Mouse (Mus musculus) urinary bladder, postnatal 25 days (tissue): ENCODE data around the gene Rin3.
A peak's percentile ranks its signal among the peaks of the same experiment; 100 is the strongest.
"Not testable (repeated sequence)": the region's sequence is repeated elsewhere in the genome, so short reads cannot be mapped to it uniquely, and the experiment has no call there.

Experiments used
- DNase-seq: peaks from one replicate; pipeline ENCODE4 v3.0.0; 2022; ENCODE audit warnings: low spot score

The Rin3 gene

DNA sequence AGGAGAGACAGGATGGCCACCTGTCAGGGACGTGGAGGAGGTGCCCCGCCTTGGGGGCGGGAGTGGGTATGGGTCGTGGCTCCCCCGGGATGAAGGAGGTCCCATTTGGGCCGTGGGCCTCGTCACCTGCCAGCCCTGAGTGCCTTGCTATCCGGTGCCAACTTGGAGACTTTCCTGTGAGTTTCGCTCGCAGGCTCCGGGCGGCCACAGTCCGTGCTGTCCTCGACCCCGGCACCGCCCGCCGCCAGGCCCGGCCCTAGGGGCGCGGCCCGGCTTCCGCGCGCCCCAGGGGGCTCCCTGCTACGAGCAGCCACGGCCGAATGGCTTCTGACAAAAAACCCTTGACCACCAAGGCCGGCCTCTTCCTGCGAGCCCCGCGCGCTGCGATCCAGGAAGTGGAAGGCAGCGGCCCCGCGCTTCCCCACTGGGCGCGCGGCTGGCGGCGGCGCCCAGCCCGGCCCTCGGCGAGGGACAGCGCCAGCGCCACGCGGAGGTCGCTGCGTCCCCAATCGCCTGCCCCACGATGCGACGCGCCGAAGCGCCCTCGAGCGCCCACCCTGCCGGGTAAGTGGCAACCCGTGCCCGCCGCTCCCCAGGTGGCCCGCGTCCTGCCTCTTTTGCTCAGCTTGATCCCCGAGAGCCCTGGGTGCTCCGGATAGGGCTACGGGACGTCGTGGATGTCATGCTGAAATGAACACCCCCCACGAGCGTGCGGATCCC lies at the start of gene Rin3:
Rin3 (plus strand) TSS at position 286 of the 720 bp plus-strand sequence.
- peak; percentile 35 for DNase-seq

DNA sequence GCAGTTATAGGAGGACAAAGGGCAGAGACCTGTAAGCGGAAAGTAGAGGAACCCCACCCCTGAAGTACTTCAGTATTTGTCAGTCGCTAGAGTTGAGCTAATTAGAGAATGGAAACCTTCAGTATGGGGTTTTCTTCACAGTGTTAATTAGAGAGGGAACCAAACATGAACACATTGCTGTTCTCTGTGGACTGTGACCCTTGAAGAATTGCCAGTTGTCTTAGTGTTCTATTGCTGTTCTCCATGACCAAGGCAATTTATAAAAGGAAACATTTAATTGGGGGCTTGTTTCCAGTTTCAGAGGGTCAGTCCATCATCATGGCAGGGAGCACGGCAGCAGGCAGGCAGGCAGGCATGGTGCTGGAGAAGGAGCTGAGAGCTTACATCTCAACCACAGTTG lies 47.3 kb upstream of the Rin3 start:
- no peak for DNase-seq

DNA sequence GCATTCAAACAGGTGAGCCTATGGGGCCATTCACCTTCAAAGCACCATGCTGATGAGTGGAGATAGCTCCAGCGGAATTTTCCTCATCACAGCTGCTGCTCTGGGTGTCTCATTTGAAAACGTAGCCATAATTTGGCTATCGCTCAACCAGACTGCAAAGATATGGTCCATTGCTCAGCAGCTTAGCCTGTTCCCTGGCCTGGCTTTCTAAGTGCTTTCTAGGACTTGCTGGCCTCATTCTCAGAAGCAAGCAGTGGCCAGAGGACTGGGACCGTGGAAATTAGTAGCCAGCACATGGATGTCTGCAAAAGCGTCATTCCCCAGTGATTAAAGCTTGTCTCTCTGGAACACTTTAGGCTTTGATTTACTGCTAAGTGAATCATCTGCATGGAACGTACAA lies 46.5 kb upstream of the Rin3 start:
- no peak for DNase-seq

DNA sequence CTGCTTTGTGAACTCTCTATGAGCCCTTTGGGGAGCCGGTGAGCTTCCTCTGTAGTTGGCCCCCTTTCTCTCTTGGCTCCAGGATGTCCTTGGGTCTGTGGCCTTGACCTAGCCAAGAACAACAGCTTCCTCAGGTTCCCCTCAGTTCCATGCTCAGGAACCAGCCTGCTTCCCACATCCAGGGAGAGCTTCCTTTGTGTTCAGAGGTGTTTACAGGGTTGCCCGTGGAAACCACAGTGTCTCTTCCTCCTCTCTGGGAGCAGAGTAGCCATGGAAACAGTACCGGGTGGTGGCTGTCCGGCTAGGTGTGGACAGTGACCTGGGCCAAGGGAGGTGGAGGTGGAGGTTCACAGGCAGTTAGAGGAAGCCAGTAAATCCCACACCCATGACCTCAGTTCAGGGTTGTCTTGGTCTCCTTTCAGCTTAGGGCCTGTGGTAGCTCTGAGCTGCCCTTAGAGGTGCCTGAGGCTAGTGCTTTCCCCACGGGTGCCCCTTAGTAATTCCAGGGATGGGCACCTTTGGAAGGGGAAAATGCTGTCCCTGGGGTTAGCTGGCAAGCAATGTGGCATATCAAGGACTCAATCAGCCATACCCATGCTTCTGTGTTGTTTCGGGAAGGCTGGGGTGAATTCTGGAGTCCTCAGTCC lies 40.6 kb upstream of the Rin3 start:
- DNase-seq = no peak

DNA sequence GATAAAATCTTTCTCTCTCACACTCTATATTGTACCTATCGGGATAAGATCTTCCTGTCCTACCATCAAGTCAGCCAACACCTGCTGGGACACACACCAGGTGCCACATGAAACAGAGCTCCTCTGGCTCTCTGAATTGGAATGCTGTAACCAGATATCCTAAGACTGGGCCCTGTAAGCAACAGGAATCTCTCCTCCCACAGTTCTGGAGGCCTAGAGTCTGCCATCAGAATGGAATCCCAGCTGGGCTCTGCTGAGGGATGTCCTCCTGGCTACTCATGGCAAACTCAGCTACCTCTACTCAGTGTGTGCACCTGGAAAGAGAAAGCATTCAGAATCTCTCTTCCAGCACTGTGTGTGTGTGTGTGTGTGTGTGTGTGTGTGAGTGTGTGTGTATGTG lies 38.9 kb upstream of the Rin3 start:
- DNase-seq = no peak

DNA sequence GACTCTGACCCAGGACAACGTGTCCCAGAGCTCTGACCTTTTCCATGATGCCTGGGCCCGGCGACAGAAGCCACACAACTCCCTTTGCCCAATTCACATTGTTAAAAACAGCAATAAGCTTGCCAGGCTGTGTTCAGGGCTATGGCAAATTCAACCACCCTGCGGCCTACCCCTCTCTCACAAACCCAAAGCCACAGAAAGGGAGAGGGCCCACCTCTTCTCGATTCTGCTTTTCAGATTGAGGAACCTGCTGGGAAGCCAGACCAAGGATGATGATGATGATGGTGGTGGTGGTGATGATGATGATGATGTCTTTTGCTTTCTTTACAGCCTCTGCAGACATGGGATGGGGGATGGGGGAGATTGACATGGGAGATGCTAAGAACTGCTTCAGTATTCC lies 36.6 kb upstream of the Rin3 start:
- no peak for DNase-seq

DNA sequence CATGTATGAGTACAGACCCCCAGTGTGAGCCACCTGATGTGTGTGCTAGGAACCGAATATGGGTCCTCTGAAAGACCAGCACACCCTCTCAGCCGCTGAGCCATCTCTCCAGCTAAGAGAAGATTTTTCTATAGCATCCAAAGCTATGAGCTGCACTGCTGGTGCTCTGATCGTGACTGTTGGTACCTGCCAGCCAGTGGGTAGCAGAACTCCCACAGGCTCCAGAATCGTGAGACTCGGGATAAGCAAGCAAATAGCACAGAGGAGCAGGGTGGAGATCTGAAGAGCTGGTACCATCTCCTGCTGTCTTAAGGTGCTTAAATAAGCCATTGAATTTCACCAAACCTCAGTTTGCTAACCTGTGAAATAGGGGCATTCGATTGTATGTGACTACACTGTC lies 34.7 kb upstream of the Rin3 start:
- DNase-seq = no peak

DNA sequence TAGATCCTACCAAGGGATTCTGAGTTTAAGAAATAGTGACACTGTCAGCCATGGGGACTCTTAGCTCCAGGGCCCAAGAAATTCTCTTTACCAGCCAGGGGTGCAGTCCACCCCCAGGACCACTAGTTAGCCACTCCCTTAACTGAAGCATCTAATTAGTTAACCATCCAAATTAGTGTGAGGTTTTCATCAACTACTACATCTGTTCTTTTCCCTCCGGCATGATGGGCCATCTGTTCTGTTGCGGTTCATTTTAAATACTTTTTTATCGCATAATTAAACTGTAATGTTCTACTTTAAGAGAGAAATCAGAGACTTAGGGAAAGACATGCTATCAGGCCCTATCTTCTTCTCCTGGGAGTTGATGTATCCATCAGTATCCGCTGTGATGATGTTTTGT lies 32.5 kb upstream of the Rin3 start:
- no peak for DNase-seq

DNA sequence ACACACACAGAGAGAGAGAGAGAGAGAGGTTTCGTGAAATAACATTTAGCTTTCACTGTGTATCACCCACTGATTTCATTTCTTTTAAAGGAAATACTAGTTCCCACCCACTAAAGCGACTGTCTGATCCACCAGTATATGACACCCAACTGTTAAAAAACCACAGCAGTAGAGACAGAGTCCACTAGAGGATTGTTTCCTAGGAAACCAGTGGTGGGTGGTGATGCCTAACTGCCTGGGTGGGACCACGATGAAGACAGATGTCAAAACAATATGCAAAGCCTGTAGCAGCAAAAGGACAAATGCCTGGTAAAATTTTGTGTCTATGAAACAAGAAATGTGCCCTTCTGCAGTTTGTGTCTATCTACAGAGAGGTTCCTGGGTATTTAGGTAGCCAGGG lies 31.8 kb upstream of the Rin3 start:
- DNase-seq = no peak

DNA sequence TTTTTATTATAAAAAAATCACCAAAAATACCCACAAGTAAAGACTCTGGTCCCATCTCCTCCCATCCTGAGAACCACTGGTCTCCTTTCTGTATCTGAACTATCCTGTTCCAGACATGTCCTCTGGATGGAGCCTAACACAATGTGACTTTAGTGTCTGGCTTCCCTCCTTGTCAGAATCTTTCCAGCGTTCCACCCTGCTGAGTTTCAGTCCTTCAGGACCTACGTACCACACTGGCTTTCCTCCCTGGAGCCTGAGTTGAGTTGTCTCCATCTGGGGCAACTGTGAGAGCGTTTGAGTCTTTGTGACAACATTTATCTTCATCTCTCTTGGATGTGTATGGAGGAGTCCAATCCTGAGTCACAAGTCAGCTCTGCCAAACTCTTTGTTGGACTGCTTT lies 30.9 kb upstream of the Rin3 start:
- DNase-seq = no peak

DNA sequence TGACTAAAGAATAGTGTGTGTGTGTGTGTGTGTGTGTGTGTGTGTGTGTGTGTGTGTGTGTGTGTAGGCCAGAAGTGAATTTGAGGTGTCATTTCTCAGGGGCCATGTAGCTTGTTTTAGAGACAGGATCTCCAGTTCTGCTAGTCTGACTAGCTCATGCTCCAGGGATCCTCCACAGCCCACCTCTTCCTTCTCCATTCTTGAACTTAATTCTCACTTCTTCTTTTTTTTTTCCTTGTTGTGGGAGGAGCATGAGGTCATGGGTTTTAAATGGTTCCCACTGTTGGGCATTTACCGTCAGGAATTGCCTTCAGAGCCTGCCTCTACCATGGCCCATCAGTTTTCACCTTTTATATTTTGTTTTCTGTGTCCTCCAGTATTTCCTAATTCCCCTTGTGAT lies 30.3 kb upstream of the Rin3 start:
- DNase-seq = no peak

DNA sequence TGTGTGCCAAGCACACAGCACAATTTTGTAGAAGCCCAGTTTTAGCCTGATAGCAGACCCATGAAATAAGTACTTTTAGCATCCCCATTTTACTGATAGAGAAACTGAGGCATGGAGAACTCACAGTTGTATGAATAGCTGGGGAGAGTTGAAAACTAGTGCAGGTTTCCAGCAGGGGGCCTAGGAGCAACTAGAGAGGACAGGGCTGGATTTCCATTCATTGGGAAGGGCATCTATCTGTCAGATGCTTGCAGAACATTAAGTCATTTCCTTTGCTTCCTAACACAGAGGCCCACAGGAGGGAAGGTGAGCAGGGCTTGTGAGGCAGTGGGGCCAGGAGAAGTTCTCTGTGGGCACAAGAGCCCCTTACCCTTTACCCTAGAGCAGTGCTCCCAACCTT lies 27.8 kb upstream of the Rin3 start:
- DNase-seq = no peak

DNA sequence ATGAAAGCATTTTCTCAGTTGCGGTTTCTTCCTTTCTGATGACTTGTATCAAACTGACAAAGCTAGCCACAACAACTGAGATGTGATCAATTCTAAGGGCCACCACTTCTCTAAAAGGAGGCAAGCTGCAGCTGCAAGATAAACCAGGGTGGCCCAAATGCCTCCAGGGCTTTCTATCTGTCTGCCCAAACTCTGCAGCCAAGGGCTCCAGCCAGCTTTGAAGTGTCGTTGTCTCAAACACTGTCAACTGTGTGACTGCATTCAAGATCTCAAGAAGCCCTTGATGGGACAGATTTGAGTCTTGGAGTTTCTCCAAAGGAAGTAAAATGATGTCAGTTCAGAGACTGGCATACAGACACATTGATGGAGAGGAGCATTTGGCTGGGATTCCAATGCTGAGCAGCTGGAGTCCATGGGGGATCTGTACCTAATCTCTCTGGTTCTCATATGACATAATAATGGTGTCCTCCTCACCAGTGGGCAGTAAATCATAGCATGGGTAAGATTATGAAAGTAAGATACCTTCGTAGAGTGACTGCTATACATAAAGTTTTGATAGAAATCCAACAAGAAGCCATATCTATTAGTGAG lies 24.2 kb upstream of the Rin3 start:
- no peak for DNase-seq

DNA sequence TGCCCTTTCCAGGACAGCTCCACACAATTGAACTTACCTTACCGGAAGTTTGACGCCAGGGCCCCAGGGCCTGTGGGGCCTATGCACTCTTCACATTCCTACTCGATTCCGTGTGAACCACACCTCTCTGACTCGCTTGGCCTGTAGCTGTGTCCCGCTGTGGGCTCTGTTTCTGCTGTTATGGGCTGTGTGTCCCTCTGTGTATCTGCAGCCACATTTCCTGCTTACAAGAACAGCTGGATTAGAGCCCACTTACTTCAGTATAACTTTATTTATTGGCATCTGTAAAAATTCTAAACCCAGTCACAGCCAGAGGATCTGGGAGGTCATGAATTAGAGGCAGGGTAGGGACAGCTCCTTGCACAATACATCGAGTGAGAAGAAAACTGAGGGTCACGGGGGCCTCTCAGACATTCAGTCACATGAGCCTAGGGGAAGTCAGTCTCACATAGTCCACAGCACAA lies 20.9 kb upstream of the Rin3 start:
- no peak for DNase-seq

DNA sequence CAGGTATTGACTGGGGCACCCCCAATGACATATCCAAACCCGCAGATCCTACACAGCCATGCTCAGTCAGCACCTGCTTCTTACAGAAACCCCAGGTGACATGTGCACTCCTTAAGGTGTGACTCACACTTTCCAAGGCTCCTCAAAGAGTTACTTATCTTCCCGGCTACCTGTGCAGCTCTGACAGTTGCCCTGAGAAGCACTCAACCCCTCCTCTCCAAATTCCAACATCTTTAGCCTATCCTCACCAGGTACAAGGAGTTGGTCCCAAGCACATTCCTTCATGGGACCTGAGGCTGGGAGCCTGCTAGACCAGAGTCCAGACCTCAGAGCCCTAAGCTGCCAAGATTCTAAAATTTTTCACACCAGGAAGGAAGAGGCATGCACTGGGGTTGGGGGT lies 20.0 kb upstream of the Rin3 start:
- DNase-seq = no peak

DNA sequence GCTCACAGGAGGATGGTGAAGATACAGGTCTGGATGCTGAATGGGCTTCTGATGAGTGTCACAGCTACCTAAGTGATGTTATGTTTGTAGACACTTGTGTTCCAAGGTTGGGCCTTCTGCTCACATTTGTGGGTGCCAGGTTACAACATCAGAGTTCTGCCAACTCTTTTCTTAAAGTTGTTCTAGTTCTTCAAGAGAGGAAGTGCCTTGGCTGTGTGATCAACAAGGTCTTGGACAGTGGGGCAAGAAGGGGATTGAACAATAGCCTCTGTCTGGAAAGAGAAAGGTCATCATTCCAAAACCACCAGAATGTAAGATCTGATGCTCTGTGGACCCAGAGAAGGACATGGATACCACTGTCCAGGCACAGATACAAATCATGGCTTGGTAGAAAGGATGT lies 19.6 kb upstream of the Rin3 start:
- no peak for DNase-seq

DNA sequence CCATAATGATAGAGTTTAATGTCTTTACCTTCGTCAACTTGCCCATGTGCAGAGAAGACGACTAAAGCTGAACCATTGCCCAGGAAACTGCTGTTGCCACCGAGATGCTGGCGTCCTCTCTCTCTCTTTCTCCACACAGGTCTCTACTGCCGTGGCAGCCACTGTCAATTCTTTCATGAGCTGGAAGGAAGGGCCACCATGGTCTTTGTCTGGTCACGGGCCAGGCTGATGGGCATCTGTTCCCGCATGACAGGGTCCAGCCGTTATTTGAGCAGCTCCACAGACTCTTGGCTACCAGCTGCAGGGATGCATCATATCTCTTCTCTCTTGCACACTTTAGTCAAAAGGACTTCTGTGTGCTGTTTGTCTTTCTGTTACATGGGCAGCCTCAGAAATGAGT lies 16.4 kb upstream of the Rin3 start:
- DNase-seq = no peak

DNA sequence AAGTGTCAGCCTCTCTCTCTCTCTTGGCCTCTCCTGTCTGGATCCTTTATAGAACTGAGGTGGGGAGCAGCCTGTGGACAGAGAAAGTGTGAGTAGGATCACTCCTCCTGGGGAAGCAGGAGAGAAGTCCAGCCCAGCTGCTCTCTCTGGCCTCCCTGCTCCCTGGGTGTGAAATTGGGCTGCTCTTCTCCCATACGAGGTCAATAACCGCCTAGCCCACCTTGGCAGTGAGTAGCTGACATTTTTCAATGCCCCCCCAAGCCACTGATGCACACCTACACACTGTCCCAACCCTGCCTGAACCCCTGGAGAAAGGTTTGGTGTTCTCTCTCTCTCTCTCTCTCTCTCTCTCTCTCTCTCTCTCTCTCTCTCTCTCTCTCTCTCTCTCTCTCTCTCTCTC lies 13.7 kb upstream of the Rin3 start:
- no peak for DNase-seq

DNA sequence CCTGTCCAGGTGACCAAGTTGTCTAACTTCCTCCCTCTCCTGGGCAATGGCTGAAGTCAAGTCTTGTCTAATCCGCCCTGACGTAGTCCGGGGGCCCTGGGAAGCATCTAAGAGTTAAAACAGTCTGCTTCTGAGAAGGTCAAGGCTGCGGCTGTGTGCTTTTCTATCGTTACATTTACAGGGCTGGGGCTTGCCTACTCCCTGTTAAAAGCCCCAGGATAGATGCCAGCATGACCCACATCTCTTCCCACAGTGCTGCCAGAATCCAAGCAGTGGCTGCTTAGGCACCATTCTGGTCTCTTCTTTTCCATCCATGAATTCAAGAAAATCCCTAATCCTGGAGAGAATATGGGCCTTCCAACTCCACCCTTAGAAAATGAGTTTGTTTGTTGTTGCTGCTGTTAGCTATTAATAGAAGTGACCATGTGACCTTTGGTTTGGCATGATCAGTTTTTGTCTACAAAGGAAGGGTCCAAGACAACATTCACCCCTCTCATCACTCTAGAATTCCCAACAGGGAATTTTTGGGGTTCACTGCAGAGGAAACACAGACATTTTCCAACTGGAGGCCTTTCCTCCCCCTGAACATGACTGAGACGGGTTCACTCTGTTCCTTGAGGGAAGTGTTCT lies 12.0 kb upstream of the Rin3 start:
- DNase-seq = no peak

DNA sequence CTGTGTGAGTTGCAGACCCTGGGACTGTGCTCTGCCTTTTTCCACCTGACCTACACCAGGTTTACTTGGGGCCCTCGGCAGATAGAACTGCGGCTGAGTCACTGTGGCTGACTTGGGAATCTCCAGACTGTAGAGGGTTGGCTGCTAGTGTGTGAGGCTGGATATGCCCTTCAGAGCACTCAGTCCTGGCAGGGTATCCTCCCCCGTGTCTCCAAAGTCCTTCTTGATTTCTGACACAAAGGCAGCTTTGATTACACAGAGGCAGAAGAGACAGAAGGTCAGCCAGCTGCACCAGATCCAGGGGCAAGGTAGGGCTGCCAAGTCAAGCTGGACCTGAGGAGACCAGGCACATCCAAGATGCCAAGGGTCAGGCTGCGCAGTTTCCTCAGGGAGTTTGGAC lies 11.4 kb upstream of the Rin3 start:
- no peak for DNase-seq

DNA sequence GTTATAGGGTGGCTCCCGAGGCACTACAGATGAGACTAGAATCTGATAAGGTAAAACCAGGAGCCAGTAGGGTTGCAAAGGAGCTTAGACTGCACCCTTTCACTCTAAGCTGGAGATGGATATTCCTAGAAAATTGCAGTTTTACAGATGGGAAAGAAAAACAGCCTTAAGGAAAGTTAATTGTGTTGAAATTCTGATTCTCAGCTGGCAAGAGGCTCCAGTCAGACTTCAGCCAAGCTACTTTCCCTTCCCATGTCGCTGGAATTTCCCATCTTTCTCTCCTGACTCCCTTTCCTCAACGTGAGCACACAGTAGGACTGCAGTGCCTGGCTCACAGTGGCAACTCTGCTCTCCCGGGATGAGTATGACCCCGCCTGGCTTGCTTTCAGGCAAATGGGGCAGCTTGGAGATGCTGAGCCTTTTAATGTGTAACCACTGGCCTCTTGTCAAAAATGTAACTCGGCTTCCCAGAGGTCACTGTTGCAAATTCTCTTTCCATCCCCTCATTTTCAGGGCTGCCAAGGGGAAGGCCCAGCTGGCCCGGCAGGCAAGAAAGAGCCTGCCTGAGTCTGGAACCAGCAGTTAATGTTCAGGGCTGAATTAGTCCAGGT lies 6.9 kb upstream of the Rin3 start:
- peak; percentile 22 for DNase-seq

DNA sequence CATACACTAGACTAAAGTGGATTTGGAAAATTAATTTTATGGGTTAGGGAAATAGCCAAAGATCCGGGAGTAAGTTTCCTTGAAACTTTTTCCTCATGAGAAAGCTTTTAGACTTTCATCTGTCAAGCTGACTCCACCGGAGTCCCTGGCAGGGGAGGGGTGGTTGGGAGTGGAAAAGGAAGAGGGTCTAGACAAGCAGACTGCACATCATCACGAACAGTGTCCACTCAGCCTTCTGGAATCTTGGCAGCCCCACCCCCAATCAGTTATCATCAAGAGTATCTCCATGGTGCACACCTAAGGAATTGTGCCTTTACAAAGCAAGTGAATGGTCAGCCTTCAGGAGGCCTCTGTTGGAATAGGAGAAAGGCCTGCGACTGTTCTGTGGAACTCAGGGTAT lies 2.6 kb upstream of the Rin3 start:
- DNase-seq = not testable (repeated sequence)
